Mouse (Mus musculus) ES-Bruce4 (cell line): ENCODE data around the gene Phldb3. TPM values are rescaled to one million over a fixed set of nuclear protein-coding genes. Genes with fewer than 3 reads are reported as not detected.

Experiments used
- H3K27ac ChIP-seq: 2 replicates; pipeline ENCODE4 v1.5.1; 2012; ENCODE audit warnings: low read length, inconsistent platforms; ENCODE audit not compliant: insufficient read depth
- H3K27me3 ChIP-seq: 2 replicates; pipeline ENCODE4 v1.6.1; 2012; ENCODE audit warnings: mild to moderate bottlenecking, low read length, inconsistent platforms; ENCODE audit not compliant: control insufficient read depth, poor library complexity, insufficient read depth, severe bottlenecking
- H3K36me3 ChIP-seq: 2 replicates; pipeline ENCODE4 v1.6.1; 2012; ENCODE audit warnings: inconsistent platforms, mild to moderate bottlenecking, low read length, moderate library complexity; ENCODE audit not compliant: control insufficient read depth, poor library complexity, insufficient read depth, severe bottlenecking
- H3K4me1 ChIP-seq: one replicate; pipeline ENCODE4 v1.8.1; 2011; ENCODE audit warnings: low read length; ENCODE audit not compliant: control insufficient read depth, insufficient read depth
- H3K4me3 ChIP-seq: 2 replicates; pipeline ENCODE4 v1.5.1; 2011; ENCODE audit warnings: low read depth, mild to moderate bottlenecking, low read length
- H3K9ac ChIP-seq: 2 replicates; pipeline ENCODE4 v1.6.1; 2012; ENCODE audit warnings: low read depth, mild to moderate bottlenecking, inconsistent platforms; ENCODE audit not compliant: poor library complexity, severe bottlenecking
- H3K9me3 ChIP-seq: replicated peaks from 2 replicates; pipeline ENCODE4 v1.6.1; 2012; ENCODE audit warnings: mild to moderate bottlenecking, low read length, inconsistent platforms; ENCODE audit not compliant: control insufficient read depth, poor library complexity, insufficient read depth, severe bottlenecking
- CTCF ChIP-seq: IDR thresholded peaks from one replicate; pipeline ENCODE4 v1.8.1; 2011; ENCODE audit warnings: low read depth, low read length
- EP300 ChIP-seq: IDR thresholded peaks from 2 replicates; pipeline ENCODE4 v1.6.1; 2011; ENCODE audit warnings: low read depth, low read length; ENCODE audit not compliant: insufficient read depth
- POLR2A ChIP-seq: IDR thresholded peaks from one replicate; pipeline ENCODE4 v1.8.1; 2011; ENCODE audit warnings: low read length; ENCODE audit not compliant: insufficient read depth
- polyA plus RNA-seq: library from polyadenylated mRNA; stranded (reverse); fragments of >200 nt; gene quantifications from 2 replicates; pipeline ENCODE4 v1.2.4, GENCODE M21; 2011; ENCODE audit warnings: low read depth; ENCODE audit not compliant: missing spikeins, insufficient read depth, insufficient read length

Gene Phldb3
- polyA plus RNA-seq, 1 experiment, result 7.1 TPM

DNA sequence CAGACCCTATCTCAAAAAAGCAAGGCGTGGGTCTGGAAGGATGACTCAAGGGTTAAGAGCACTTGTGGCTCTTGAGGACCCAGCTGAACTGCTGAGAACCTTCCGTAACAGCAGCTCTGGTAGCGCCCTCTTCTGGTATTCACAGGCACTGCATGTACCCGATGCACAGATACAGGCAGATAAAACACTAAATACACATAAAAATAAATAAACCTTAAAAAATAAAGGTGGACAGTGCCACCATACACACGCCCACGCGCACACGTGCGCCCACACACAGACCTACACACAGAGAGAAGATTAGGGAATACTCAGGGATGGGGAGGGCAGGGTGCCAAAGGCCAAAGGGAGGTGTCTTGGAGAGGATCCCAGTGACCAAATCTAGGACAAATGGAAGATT is 31.9 kb downstream of the Phldb3 start:
- Histone ChIP-seq H3K9ac (no peak overlapping the region), H3K4me1 (no peaks in the 10 kb centered on the region), H3K27me3 (no peaks in the 10 kb centered on the region), H3K36me3 (no peaks in the 10 kb centered on the region), H3K4me3 (no peak overlapping the region), H3K9me3 (no peaks in the 10 kb centered on the region), H3K27ac (no peak overlapping the region)
- TF ChIP-seq POLR2A (no peak), CTCF (peak; percentile 89)

- TF ChIP-seq CTCF, result no peak
- no peak for TF ChIP-seq POLR2A
- no peak for TF ChIP-seq EP300
- Histone ChIP-seq H3K9me3 (no peaks in the 10 kb centered on the region), H3K9ac (no peak overlapping the region)
These were observed 33.9 kb downstream of the Phldb3 start for GRCm38 (mm10) chr7:24644492-24644891.

DNA sequence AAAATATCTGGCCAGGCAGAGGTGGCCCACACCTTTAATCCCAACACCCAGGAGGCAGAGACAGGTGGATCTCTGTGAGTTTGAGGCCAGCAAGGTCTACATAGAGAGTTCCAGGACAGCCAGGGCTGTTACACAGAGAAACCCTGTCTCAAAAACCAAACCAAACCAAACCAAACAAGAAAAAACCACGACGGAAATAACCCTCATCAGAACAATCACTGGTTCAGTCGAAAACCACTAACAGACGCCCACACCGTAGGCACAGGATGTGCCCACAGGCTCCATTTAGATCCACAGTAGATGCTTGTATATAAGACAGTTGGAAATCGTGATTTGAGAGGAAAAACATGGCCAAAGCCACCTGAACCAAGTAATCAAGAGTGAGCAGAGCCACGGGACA is 34.4 kb downstream of the Phldb3 start:
- Histone ChIP-seq H3K27ac (no peak overlapping the region), H3K27me3 (no peaks in the 10 kb centered on the region), H3K9ac (no peak overlapping the region), H3K4me3 (no peak overlapping the region), H3K4me1 (no peaks in the 10 kb centered on the region), H3K36me3 (no peaks in the 10 kb centered on the region), H3K9me3 (no peaks in the 10 kb centered on the region)
- TF ChIP-seq EP300, result no peak
- no peak for TF ChIP-seq CTCF
- no peak for TF ChIP-seq POLR2A

More at GRCm38 (mm10) chr7:24644492-24644891, 33.9 kb downstream of the Phldb3 start:
- Histone ChIP-seq H3K27ac (no peak overlapping the region), H3K36me3 (no peaks in the 10 kb centered on the region), H3K4me1 (no peaks in the 10 kb centered on the region), H3K4me3 (no peak overlapping the region), H3K27me3 (no peaks in the 10 kb centered on the region)

- no peaks in the 10 kb centered on the region for H3K36me3 ChIP-seq
- H3K4me1 ChIP-seq, result no peaks in the 10 kb centered on the region
- no peaks in the 10 kb centered on the region for H3K27me3 ChIP-seq
- no peak overlapping the region for H3K9ac ChIP-seq
- H3K9me3 ChIP-seq, result no peaks in the 10 kb centered on the region
- TF ChIP-seq CTCF (no peak), POLR2A (no peak), EP300 (no peak)
- H3K4me3 ChIP-seq, result no peak overlapping the region
- H3K27ac ChIP-seq, result no peak overlapping the region
These were observed 35.9 kb downstream of the Phldb3 start for GRCm38 (mm10) chr7:24646486-24646885.

DNA sequence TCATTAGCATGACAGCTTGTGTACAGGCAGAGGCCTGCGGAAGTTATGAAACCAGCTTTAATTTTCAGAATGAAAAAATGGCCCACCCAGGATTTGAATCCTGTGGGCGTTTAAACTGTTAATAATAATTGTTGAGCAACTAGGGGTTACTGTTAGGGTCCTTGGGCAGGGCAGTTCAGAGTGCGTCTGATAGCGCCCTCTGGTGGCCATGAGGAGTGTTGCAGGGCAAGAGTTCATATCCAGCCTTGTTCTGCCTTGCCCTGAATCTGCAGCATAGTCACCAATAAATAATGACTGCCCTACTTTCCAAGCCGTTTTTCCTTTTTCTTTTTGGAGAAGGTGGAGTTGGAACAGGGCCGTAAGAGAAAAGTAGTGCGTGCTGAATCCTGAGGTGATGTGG is 43.1 kb downstream of the Phldb3 start:
- H3K9me3 ChIP-seq, result no peaks in the 10 kb centered on the region
- H3K36me3 ChIP-seq, result no peaks in the 10 kb centered on the region
- H3K4me1 ChIP-seq, result no peaks in the 10 kb centered on the region
- no peaks in the 10 kb centered on the region for H3K27me3 ChIP-seq
- no peak overlapping the region for H3K4me3 ChIP-seq
- H3K9ac ChIP-seq, result no peak overlapping the region
- no peak overlapping the region for H3K27ac ChIP-seq
- TF ChIP-seq EP300, result no peak
- peak; percentile 99 for TF ChIP-seq CTCF

GRCm38 (mm10) chr7:24659737-24660357 is 49.3 kb downstream of the Phldb3 start:
- Histone ChIP-seq H3K4me1 (peaks cover 4% of the 10 kb centered on the region), H3K9ac (no peak overlapping the region), H3K9me3 (no peaks in the 10 kb centered on the region), H3K27ac (no peak overlapping the region), H3K36me3 (no peaks in the 10 kb centered on the region), H3K27me3 (no peaks in the 10 kb centered on the region), H3K4me3 (no peak overlapping the region)
- TF ChIP-seq POLR2A (no peak), EP300 (no peak), CTCF (no peak)
